Mouse (Mus musculus) B cell, adult 62 days (primary cell): ENCODE results near the gene Gna15. TPM values are rescaled to one million over a fixed set of nuclear protein-coding genes. Genes with fewer than 3 reads are reported as not detected.

ENCODE experiments used
- total RNA-seq: library from RNA; stranded (reverse); gene quantifications from 4 replicates; pipeline ENCODE4 v1.2.4, GENCODE M21; 2023

Gene Gna15
- 5.1 to 6.6 TPM (median 5.9 TPM) in 4 replicates for total RNA-seq

GRCm38 (mm10) chr10:81524051-81524605 lies at the start of gene Gna15:
Gna15 (minus strand) TSS chr10:81524225.

GRCm38 (mm10) chr10:81559163-81559626 lies 35.2 kb upstream of the Gna15 start, which contains the start of gene Aes:
Aes (plus strand) TSS chr10:81559488.

GRCm38 (mm10) chr10:81545161-81545747 lies 21.2 kb upstream of the Gna15 start, which contains the start of gene Gna11:
Gna11 (minus strand) TSS chr10:81545190.

GRCm38 (mm10) chr10:81500032-81500431 lies 24.0 kb downstream of the Gna15 start, which contains the start of gene S1pr4:
S1pr4 (minus strand) TSS chr10:81500132.

GRCm38 (mm10) chr10:81496264-81496901 lies 27.6 kb downstream of the Gna15 start, which contains the start of gene Ncln:
Ncln (minus strand) TSS chr10:81496392.

GRCm38 (mm10) chr10:81482533-81482889 lies 41.5 kb downstream of the Gna15 start, which contains the start of gene Celf5:
Celf5 (minus strand) TSS chr10:81482709.

GRCm38 (mm10) chr10:81455181-81455895 lies 68.7 kb downstream of the Gna15 start, which contains the start of gene Nfic:
Nfic (minus strand) TSS chr10:81455635.

Other genes with a start within 250 kb of the Gna15 start
- gene Tjp3, start 232.6 kb downstream of the Gna15 start, total RNA-seq, result 11.7 to 14.1 TPM (median 12.2 TPM) in 4 replicates
- 147 to 164 TPM (median 158 TPM) in 4 replicates for gene Pip5k1c, start 231.3 kb downstream of the Gna15 start, total RNA-seq
- gene Cactin, start 203.1 kb downstream of the Gna15 start, total RNA-seq, result 45.5 to 50.8 TPM (median 48.1 TPM) in 4 replicates
- 3.3 to 4.4 TPM (median 3.7 TPM) in 4 replicates for gene Tbxa2r, start 195.5 kb downstream of the Gna15 start, total RNA-seq
- 0.57 to 1.1 TPM (median 0.80 TPM) in 4 replicates for gene Gipc3, start 181.0 kb downstream of the Gna15 start, total RNA-seq
- gene Hmg20b, start 173.7 kb downstream of the Gna15 start, total RNA-seq, result 71.5 to 76.8 TPM (median 75.7 TPM) in 4 replicates
- gene Mfsd12, start 166.7 kb downstream of the Gna15 start, total RNA-seq, result 8.7 to 13.6 TPM (median 9.9 TPM) in 4 replicates
- 5.0 to 8.0 TPM (median 6.8 TPM) in 4 replicates for gene 4930404N11Rik, start 158.4 kb downstream of the Gna15 start, total RNA-seq
- gene Fzr1, start 145.7 kb downstream of the Gna15 start, total RNA-seq, result 41.9 to 52.4 TPM (median 51.6 TPM) in 4 replicates
- 37.0 to 49.1 TPM (median 44.0 TPM) in 4 replicates for gene Dohh, start 139.8 kb downstream of the Gna15 start, total RNA-seq
- gene Gm48551, start 139.8 kb downstream of the Gna15 start, total RNA-seq, result 1.4 to 3.0 TPM (median 2.2 TPM) in 4 replicates
- 2.3 to 8.8 TPM (median 6.4 TPM) in 4 replicates for gene Gm48552, start 135.2 kb downstream of the Gna15 start, total RNA-seq
- gene Smim24, start 131.2 kb downstream of the Gna15 start, total RNA-seq, result 4.3 to 8.4 TPM (median 7.4 TPM) in 4 replicates
- 18.3 to 24.4 TPM (median 19.5 TPM) in 4 replicates for gene Nfic, start 68.6 kb downstream of the Gna15 start, total RNA-seq
- not detected in 4 replicates for gene Celf5, start 41.5 kb downstream of the Gna15 start, total RNA-seq
- gene Ncln, start 27.8 kb downstream of the Gna15 start, total RNA-seq, result 99.6 to 113 TPM (median 106 TPM) in 4 replicates
- gene S1pr4, start 24.1 kb downstream of the Gna15 start, total RNA-seq, result 48.2 to 59.1 TPM (median 54.6 TPM) in 4 replicates
- 24.1 to 34.4 TPM (median 29.1 TPM) in 4 replicates for gene Gna11, start 21.0 kb upstream of the Gna15 start, total RNA-seq
- gene Aes, start 35.3 kb upstream of the Gna15 start, total RNA-seq, result 294 to 321 TPM (median 315 TPM) in 4 replicates
- gene Tle2, start 50.3 kb upstream of the Gna15 start, total RNA-seq, result 2.8 to 6.0 TPM (median 4.1 TPM) in 4 replicates
- 2.2 to 2.5 TPM in 2 of 4 replicates, not detected in the others for gene Tle6, start 76.8 kb upstream of the Gna15 start, total RNA-seq
- 2.7 to 4.5 TPM (median 3.1 TPM) in 4 replicates for gene BC025920, start 82.0 kb upstream of the Gna15 start, total RNA-seq
- gene Sirt6, start 103.6 kb upstream of the Gna15 start, total RNA-seq, result 18.6 to 23.1 TPM (median 19.3 TPM) in 4 replicates
- 1.1 to 3.1 TPM (median 1.5 TPM) in 4 replicates for gene Ankrd24, start 104.3 kb upstream of the Gna15 start, total RNA-seq
- gene Gm10778, start 124.8 kb upstream of the Gna15 start, total RNA-seq, result 1.2 to 2.7 TPM (median 2.2 TPM) in 4 replicates
- 4.7 to 10.9 TPM (median 7.2 TPM) in 4 replicates for gene Zfp433, start 180.6 kb upstream of the Gna15 start, total RNA-seq
- 6.1 to 10.3 TPM (median 8.4 TPM) in 4 replicates for gene Gm3055, start 246.9 kb upstream of the Gna15 start, total RNA-seq